Mouse (Mus musculus) megakaryocyte, adult 5-6 weeks (primary cell): ENCODE measurements around the gene Usp22. TPM values are rescaled to one million over a fixed set of nuclear protein-coding genes. Genes with fewer than 3 reads are reported as not detected.
"Not testable (repeated sequence)": the region's sequence is repeated elsewhere in the genome, so short reads cannot be mapped to it uniquely, and the experiment has no call there.

ENCODE experiments used
- ATAC-seq: 2 replicates; pipeline ENCODE4 v1.8.0; 2016; ENCODE audit warnings: mild to moderate bottlenecking, inconsistent platforms; ENCODE audit not compliant: poor library complexity, severe bottlenecking
- total RNA-seq, 2 experiments: library from RNA; stranded (forward) in 1 of 2; stranded (reverse) in 1 of 2; fragments of 153-499, 151-499 nt in 1 of 2; fragments of 221-1000, 200-1000 nt in 1 of 2; gene quantifications; 2 replicates each; pipeline versions ENCODE4 v1.2.3 to v1.2.4; 2015 to 2017

Gene Usp22
- total RNA-seq, 2 experiments from 2014 or later = 28.6 to 40.3 TPM

GRCm38 (mm10) chr11:61192123-61192522 lies 17.3 kb upstream of the Usp22 start:
- ATAC-seq = not testable (repeated sequence)

- ATAC-seq = no peak
Measured at GRCm38 (mm10) chr11:61190776-61191175, 15.9 kb upstream of the Usp22 start.

GRCm38 (mm10) chr11:61183820-61184219 lies 9.0 kb upstream of the Usp22 start:
- ATAC-seq = no peak

- ATAC-seq = no peak
Measured at GRCm38 (mm10) chr11:61181624-61182023, 6.8 kb upstream of the Usp22 start.

- ATAC-seq = no peak
Measured at GRCm38 (mm10) chr11:61180361-61180760, 5.5 kb upstream of the Usp22 start.

GRCm38 (mm10) chr11:61176321-61176720 lies 1.5 kb upstream of the Usp22 start:
- ATAC-seq = peak; percentile 31

- no peak for ATAC-seq
Measured at GRCm38 (mm10) chr11:61175778-61176177, 923 bp upstream of the Usp22 start.

- peak; percentile 33 for ATAC-seq
Measured at GRCm38 (mm10) chr11:61174291-61174820, 499 bp downstream of the Usp22 start.

GRCm38 (mm10) chr11:61173477-61173876 lies 1.4 kb downstream of the Usp22 start:
- not testable (repeated sequence) for ATAC-seq

- no peak for ATAC-seq
Measured at GRCm38 (mm10) chr11:61170184-61170583, 4.7 kb downstream of the Usp22 start.

- ATAC-seq = no peak
Measured at GRCm38 (mm10) chr11:61164881-61165280, 10.0 kb downstream of the Usp22 start.

GRCm38 (mm10) chr11:61164366-61164765 lies 10.5 kb downstream of the Usp22 start:
- no peak for ATAC-seq

GRCm38 (mm10) chr11:61163341-61163740 lies 11.5 kb downstream of the Usp22 start:
- no peak for ATAC-seq

GRCm38 (mm10) chr11:61162776-61163175 lies 12.1 kb downstream of the Usp22 start:
- no peak for ATAC-seq

GRCm38 (mm10) chr11:61161121-61161520 lies 13.7 kb downstream of the Usp22 start:
- ATAC-seq = no peak

- ATAC-seq = peak; percentile 69
Measured at GRCm38 (mm10) chr11:61159796-61160732, 14.8 kb downstream of the Usp22 start.

- no peak for ATAC-seq
Measured at GRCm38 (mm10) chr11:61158141-61158540, 16.7 kb downstream of the Usp22 start.

GRCm38 (mm10) chr11:61155727-61156126 lies 19.1 kb downstream of the Usp22 start:
- ATAC-seq = peak; percentile 37; the same call in 1 of the 2 replicates

- ATAC-seq = no peak
Measured at GRCm38 (mm10) chr11:61150233-61151001, 24.4 kb downstream of the Usp22 start.

GRCm38 (mm10) chr11:61147300-61147683 lies 27.6 kb downstream of the Usp22 start:
- peak; percentile 41 for ATAC-seq

GRCm38 (mm10) chr11:61146645-61147299 lies 28.1 kb downstream of the Usp22 start:
- ATAC-seq = no peak
